Mouse (Mus musculus) gastrocnemius, postnatal 4 days (tissue): Measurements from ENCODE around the gene Ptges2. TPM values are rescaled to one million over a fixed set of nuclear protein-coding genes. Genes with fewer than 3 reads are reported as not detected.
A peak's percentile ranks its signal among the peaks of the same experiment; 100 is the strongest.
"Not testable (repeated sequence)": the region's sequence is repeated elsewhere in the genome, so short reads cannot be mapped to it uniquely, and the experiment has no call there.

Experiments used
- DNase-seq, 2 experiments: peaks; one replicate each; pipeline ENCODE4 v3.0.0; 2021 to 2022; ENCODE audit warnings: low spot score in 2 of 2, mixed read lengths in 2 of 2
- long read RNA-seq, 2 experiments: library from polyadenylated mRNA; stranded (forward); transcript quantifications; one replicate each; pipeline ENCODE4 v2.0.0; 2021
- total RNA-seq, 2 experiments: library from RNA; stranded (reverse); gene quantifications; 2 replicates each; pipeline ENCODE4 v1.2.3; 2021

Gene Ptges2
- total RNA-seq = 10 to 100 TPM; 35.1 to 41.4 TPM
- long read RNA-seq, experiment 1, full-length matches to known transcripts = 67 of 72 reads
- long read RNA-seq, experiment 1, partial matches to known transcripts = 1 of 72 reads
- long read RNA-seq, experiment 1, other reads (novel, unspliced or antisense) = 4 of 72 reads
- long read RNA-seq, experiment 2, full-length matches to known transcripts = 72 of 81 reads
- long read RNA-seq, experiment 2, partial matches to known transcripts = 4 of 81 reads
- long read RNA-seq, experiment 2, other reads (novel, unspliced or antisense) = 5 of 81 reads

GRCm38 (mm10) chr2:32395484-32395945 is at the start of gene Ptges2:
Gene Ptges2 (plus strand): TSS chr2:32395896.
- peak; percentile 79 to 88 for DNase-seq

GRCm38 (mm10) chr2:32347019-32347418 is 48.7 kb upstream of the Ptges2 start:
- no peak for DNase-seq

GRCm38 (mm10) chr2:32348311-32348710 is 47.4 kb upstream of the Ptges2 start:
- DNase-seq = no peak

- no peak for DNase-seq
Measured at GRCm38 (mm10) chr2:32349625-32350255, 46.0 kb upstream of the Ptges2 start.

- DNase-seq = no peak
Measured at GRCm38 (mm10) chr2:32350471-32351051, 45.1 kb upstream of the Ptges2 start.

- no peak for DNase-seq
Measured at GRCm38 (mm10) chr2:32351471-32351961, 44.2 kb upstream of the Ptges2 start.

GRCm38 (mm10) chr2:32352151-32353006 is 43.3 kb upstream of the Ptges2 start, which contains the start of gene Ciz1:
Gene Ciz1 (plus strand): TSS chr2:32352327.
- no peak for DNase-seq

- peak; percentile 93 to 94 for DNase-seq
Measured at GRCm38 (mm10) chr2:32353007-32353542, 42.6 kb upstream of the Ptges2 start, which contains the start of gene Dnm1. Gene Dnm1 (minus strand): TSS chr2:32353338.

GRCm38 (mm10) chr2:32353836-32354235 is 41.9 kb upstream of the Ptges2 start:
- no peak for DNase-seq

GRCm38 (mm10) chr2:32354336-32354895 is 41.3 kb upstream of the Ptges2 start:
- no peak for DNase-seq

- DNase-seq = no peak
Measured at GRCm38 (mm10) chr2:32356216-32356615, 39.5 kb upstream of the Ptges2 start.

- DNase-seq = no peak
Measured at GRCm38 (mm10) chr2:32357710-32358109, 38.0 kb upstream of the Ptges2 start.

GRCm38 (mm10) chr2:32358381-32358780 is 37.3 kb upstream of the Ptges2 start:
- no peak for DNase-seq

GRCm38 (mm10) chr2:32360741-32361140 is 35.0 kb upstream of the Ptges2 start:
- peak in 1 of 2 experiments; percentile 57 for DNase-seq

GRCm38 (mm10) chr2:32361437-32361836 is 34.3 kb upstream of the Ptges2 start:
- peak in 1 of 2 experiments; percentile 65 for DNase-seq

GRCm38 (mm10) chr2:32362274-32362673 is 33.4 kb upstream of the Ptges2 start:
- not testable (repeated sequence) for DNase-seq

GRCm38 (mm10) chr2:32362817-32363340 is 32.8 kb upstream of the Ptges2 start:
- peak; percentile 82 to 90 for DNase-seq

GRCm38 (mm10) chr2:32363376-32364106 is 32.2 kb upstream of the Ptges2 start:
- no peak for DNase-seq

GRCm38 (mm10) chr2:32364121-32364520 is 31.6 kb upstream of the Ptges2 start:
- DNase-seq = no peak
